Mouse (Mus musculus): ENCODE measurements around the gene Synpo2l. TPM values are rescaled to one million over a fixed set of nuclear protein-coding genes. Genes with fewer than 3 reads are reported as not detected.
"Not testable (repeated sequence)": the region's sequence is repeated elsewhere in the genome, so short reads cannot be mapped to it uniquely, and the experiment has no call there.

Synpo2l gene
- 0.43 and 0.49 TPM in 2 replicates for polyA plus RNA-seq (2012; rRNA removed)

GRCm38 (mm10) chr14:20668154-20668810, at the start of gene Synpo2l:
Gene Synpo2l (minus strand): TSS chr14:20668354.
- DNase-seq (ENCODE audit: low read depth): no peak

- no peak for DNase-seq (ENCODE audit: low read depth)
These were observed 45.7 kb upstream of the Synpo2l start for GRCm38 (mm10) chr14:20713832-20714231.

- DNase-seq (ENCODE audit: low read depth): no peak
These were observed 40.1 kb upstream of the Synpo2l start for GRCm38 (mm10) chr14:20708239-20708638.

GRCm38 (mm10) chr14:20707201-20708190, 39.3 kb upstream of the Synpo2l start, which contains the start of gene Zswim8:
Gene Zswim8 (plus strand): TSS chr14:20707552.
- no peak for DNase-seq (ENCODE audit: low read depth)

GRCm38 (mm10) chr14:20703461-20703860, 35.3 kb upstream of the Synpo2l start:
- DNase-seq (ENCODE audit: low read depth): not testable (repeated sequence)

GRCm38 (mm10) chr14:20702741-20703381, 34.7 kb upstream of the Synpo2l start, which contains the start of gene Chchd1:
Gene Chchd1 (plus strand): TSS chr14:20703006.
- DNase-seq (ENCODE audit: low read depth): no peak

- DNase-seq (ENCODE audit: low read depth): no peak
These were observed 34.1 kb upstream of the Synpo2l start for GRCm38 (mm10) chr14:20702096-20702740.

- no peak for DNase-seq (ENCODE audit: low read depth)
These were observed 33.4 kb upstream of the Synpo2l start for GRCm38 (mm10) chr14:20701554-20701953.

- DNase-seq (ENCODE audit: low read depth): no peak
These were observed 32.2 kb upstream of the Synpo2l start for GRCm38 (mm10) chr14:20700362-20700761.

- DNase-seq (ENCODE audit: low read depth): no peak
These were observed 30.4 kb upstream of the Synpo2l start for GRCm38 (mm10) chr14:20698515-20698914.

GRCm38 (mm10) chr14:20696986-20697385, 28.8 kb upstream of the Synpo2l start:
- no peak for DNase-seq (ENCODE audit: low read depth)

GRCm38 (mm10) chr14:20695761-20696520, 27.8 kb upstream of the Synpo2l start:
- no peak for DNase-seq (ENCODE audit: low read depth)

GRCm38 (mm10) chr14:20694884-20695760, 27.0 kb upstream of the Synpo2l start, which contains the start of gene Fut11:
Gene Fut11 (plus strand): TSS chr14:20694968.
- no peak for DNase-seq (ENCODE audit: low read depth)

- DNase-seq (ENCODE audit: low read depth): no peak
These were observed 26.2 kb upstream of the Synpo2l start for GRCm38 (mm10) chr14:20694185-20694883.

- DNase-seq (ENCODE audit: low read depth): no peak
These were observed 25.5 kb upstream of the Synpo2l start for GRCm38 (mm10) chr14:20693589-20694101.

- no peak for DNase-seq (ENCODE audit: low read depth)
These were observed 23.6 kb upstream of the Synpo2l start for GRCm38 (mm10) chr14:20691772-20692171.

GRCm38 (mm10) chr14:20689009-20689408, 20.9 kb upstream of the Synpo2l start:
- no peak for DNase-seq (ENCODE audit: low read depth)

GRCm38 (mm10) chr14:20686576-20686975, 18.4 kb upstream of the Synpo2l start:
- no peak for DNase-seq (ENCODE audit: low read depth)

- no peak for DNase-seq (ENCODE audit: low read depth)
These were observed 14.3 kb upstream of the Synpo2l start for GRCm38 (mm10) chr14:20682498-20682897.
